Mouse (Mus musculus): ENCODE results near the gene Clasrp. TPM values are rescaled to one million over a fixed set of nuclear protein-coding genes. Genes with fewer than 3 reads are reported as not detected.

Gene Clasrp
- polyA plus RNA-seq, 2 experiments: 7.5 to 21.3 TPM

- no peak for DNase-seq (ENCODE audit: low read depth in 3 of 3, low spot score in 3 of 3)
- peaks cover 49% of the 10 kb centered on the region for H3K36me3 ChIP-seq (replicated peaks; ENCODE audit: control insufficient read depth, insufficient read depth, low read depth)
- ATAC-seq (ENCODE audit: insufficient read depth): no peak
- no peak overlapping the region for H3K4me3 ChIP-seq (ENCODE audit: insufficient read depth in 1 of 2, low read depth in 2 of 2, low read length in 2 of 2)
- WGBS (ENCODE audit: insufficient replicate concordance): 79% methylated on average over 11 of the region's 11 CpGs
- H3K9me3 ChIP-seq (ENCODE audit: control insufficient read depth, low read length): no peaks in the 10 kb centered on the region
- H3K9ac ChIP-seq (replicated peaks): no peak overlapping the region
- H3K4me2 ChIP-seq (ENCODE audit: low read depth): no peak overlapping the region
- H3K27ac ChIP-seq: no peak overlapping the region
- no peak for TF ChIP-seq CTCF (IDR thresholded peaks at IDR 0.05; ENCODE audit: low read depth)
- no peak for TF ChIP-seq EP300 (IDR thresholded peaks at IDR 0.05; ENCODE audit: low read depth)
- no peaks in the 10 kb centered on the region for H3K27me3 ChIP-seq (ENCODE audit: control insufficient read depth, insufficient read depth, low read length)
- peaks cover 15 to 16% of the 10 kb centered on the region in 2 experiments for H3K4me1 ChIP-seq (replicated peaks; ENCODE audit: control insufficient read depth in 2 of 2, insufficient read depth in 2 of 2, low read length in 1 of 2)
Measured at GRCm38 (mm10) chr7:19635074-19635827, 31.0 kb upstream of the Clasrp start.

GRCm38 (mm10) chr7:19634591-19634990 is 30.3 kb upstream of the Clasrp start:
- WGBS (ENCODE audit: insufficient replicate concordance): 93% methylated on average over 2 of the region's 2 CpGs
- peaks cover 45% of the 10 kb centered on the region for H3K36me3 ChIP-seq (replicated peaks; ENCODE audit: control insufficient read depth, insufficient read depth, low read depth)
- no peak overlapping the region for H3K27ac ChIP-seq
- no peak for TF ChIP-seq EP300 (IDR thresholded peaks at IDR 0.05; ENCODE audit: low read depth)
- TF ChIP-seq CTCF (IDR thresholded peaks at IDR 0.05; ENCODE audit: low read depth): no peak
- no peak overlapping the region for H3K4me2 ChIP-seq (ENCODE audit: low read depth)
- peaks cover 18 to 19% of the 10 kb centered on the region in 2 experiments for H3K4me1 ChIP-seq (replicated peaks; ENCODE audit: control insufficient read depth in 2 of 2, insufficient read depth in 2 of 2, low read length in 1 of 2)
- H3K4me3 ChIP-seq (ENCODE audit: insufficient read depth in 1 of 2, low read depth in 2 of 2, low read length in 2 of 2): no peak overlapping the region
- no peaks in the 10 kb centered on the region for H3K9me3 ChIP-seq (ENCODE audit: control insufficient read depth, low read length)
- H3K27me3 ChIP-seq (ENCODE audit: control insufficient read depth, insufficient read depth, low read length): no peaks in the 10 kb centered on the region
- no peak overlapping the region for H3K9ac ChIP-seq (replicated peaks)
- no peak for ATAC-seq (ENCODE audit: insufficient read depth)
- no peak for DNase-seq (ENCODE audit: low read depth in 3 of 3, low spot score in 3 of 3)

- no peak for DNase-seq (ENCODE audit: low read depth in 3 of 3, low spot score in 3 of 3)
- H3K36me3 ChIP-seq (replicated peaks; ENCODE audit: control insufficient read depth, insufficient read depth, low read depth): peaks cover 41% of the 10 kb centered on the region
Measured at GRCm38 (mm10) chr7:19633855-19634254, 29.6 kb upstream of the Clasrp start.

GRCm38 (mm10) chr7:19633197-19633596 is 28.9 kb upstream of the Clasrp start:
- H3K4me2 ChIP-seq (ENCODE audit: low read depth): peak overlapping the region; percentile 52; the same call in 1 of the 2 replicates
- DNase-seq (ENCODE audit: low read depth in 3 of 3, low spot score in 3 of 3): no peak
- TF ChIP-seq CTCF (IDR thresholded peaks at IDR 0.05; ENCODE audit: low read depth) (no peak), EP300 (IDR thresholded peaks at IDR 0.05; ENCODE audit: low read depth) (no peak)
- H3K36me3 ChIP-seq (replicated peaks; ENCODE audit: control insufficient read depth, insufficient read depth, low read depth): peaks cover 39% of the 10 kb centered on the region
- H3K4me1 ChIP-seq (replicated peaks; ENCODE audit: control insufficient read depth in 2 of 2, insufficient read depth in 2 of 2, low read length in 1 of 2): peaks cover 19 to 20% of the 10 kb centered on the region in 2 experiments
- H3K9me3 ChIP-seq (ENCODE audit: control insufficient read depth, low read length): no peaks in the 10 kb centered on the region
- no peak overlapping the region for H3K9ac ChIP-seq (replicated peaks)
- no peaks in the 10 kb centered on the region for H3K27me3 ChIP-seq (ENCODE audit: control insufficient read depth, insufficient read depth, low read length)
- no peak overlapping the region for H3K4me3 ChIP-seq (ENCODE audit: insufficient read depth in 1 of 2, low read depth in 2 of 2, low read length in 2 of 2)
- 75% methylated on average over 17 of the region's 17 CpGs for WGBS (ENCODE audit: insufficient replicate concordance)
- no peak for ATAC-seq (ENCODE audit: insufficient read depth)
- H3K27ac ChIP-seq: peak overlapping the region; percentile 66

More at GRCm38 (mm10) chr7:19633855-19634254, 29.6 kb upstream of the Clasrp start:
- no peak for TF ChIP-seq EP300 (IDR thresholded peaks at IDR 0.05; ENCODE audit: low read depth)
- TF ChIP-seq CTCF (IDR thresholded peaks at IDR 0.05; ENCODE audit: low read depth): no peak
- Histone ChIP-seq H3K27ac (no peak overlapping the region; the same call in 1 of the 2 replicates), H3K4me2 (ENCODE audit: low read depth) (no peak overlapping the region), H3K4me3 (ENCODE audit: insufficient read depth in 1 of 2, low read depth in 2 of 2, low read length in 2 of 2) (no peak overlapping the region), H3K4me1 (replicated peaks; ENCODE audit: control insufficient read depth in 2 of 2, insufficient read depth in 2 of 2, low read length in 1 of 2) (peaks cover 19 to 20% of the 10 kb centered on the region in 2 experiments), H3K9ac (replicated peaks) (no peak overlapping the region), H3K27me3 (ENCODE audit: control insufficient read depth, insufficient read depth, low read length) (no peaks in the 10 kb centered on the region), H3K9me3 (ENCODE audit: control insufficient read depth, low read length) (no peaks in the 10 kb centered on the region)
- 76% methylated on average over 15 of the region's 15 CpGs for WGBS (ENCODE audit: insufficient replicate concordance)
- no peak for ATAC-seq (ENCODE audit: insufficient read depth)

GRCm38 (mm10) chr7:19632720-19633119 is 28.4 kb upstream of the Clasrp start:
- Histone ChIP-seq H3K9ac (replicated peaks) (no peak overlapping the region; the same call in 1 of the 2 replicates), H3K36me3 (replicated peaks; ENCODE audit: control insufficient read depth, insufficient read depth, low read depth) (peaks cover 36% of the 10 kb centered on the region), H3K27me3 (ENCODE audit: control insufficient read depth, insufficient read depth, low read length) (no peaks in the 10 kb centered on the region), H3K4me2 (ENCODE audit: low read depth) (peak overlapping the region; percentile 52), H3K9me3 (ENCODE audit: control insufficient read depth, low read length) (no peaks in the 10 kb centered on the region), H3K4me1 (replicated peaks; ENCODE audit: control insufficient read depth in 2 of 2, insufficient read depth in 2 of 2, low read length in 1 of 2) (peaks cover 20 to 24% of the 10 kb centered on the region in 2 experiments), H3K4me3 (ENCODE audit: insufficient read depth in 1 of 2, low read depth in 2 of 2, low read length in 2 of 2) (0 out of 4 replicates have a peak overlapping the region, but pooled peaks of 1 of the 2 experiments have one; percentile 5), H3K27ac (peak overlapping the region; percentile 66)
- DNase-seq (ENCODE audit: low read depth in 3 of 3, low spot score in 3 of 3) (peak in 1 of 3 experiments; percentile 60), ATAC-seq (ENCODE audit: insufficient read depth) (peak; percentile 68)
- TF ChIP-seq EP300 (IDR thresholded peaks at IDR 0.05; ENCODE audit: low read depth) (peak; percentile 77), CTCF (IDR thresholded peaks at IDR 0.05; ENCODE audit: low read depth) (no peak)
